Mouse (Mus musculus): ENCODE measurements around the gene Commd2.

Commd2 gene

DNA sequence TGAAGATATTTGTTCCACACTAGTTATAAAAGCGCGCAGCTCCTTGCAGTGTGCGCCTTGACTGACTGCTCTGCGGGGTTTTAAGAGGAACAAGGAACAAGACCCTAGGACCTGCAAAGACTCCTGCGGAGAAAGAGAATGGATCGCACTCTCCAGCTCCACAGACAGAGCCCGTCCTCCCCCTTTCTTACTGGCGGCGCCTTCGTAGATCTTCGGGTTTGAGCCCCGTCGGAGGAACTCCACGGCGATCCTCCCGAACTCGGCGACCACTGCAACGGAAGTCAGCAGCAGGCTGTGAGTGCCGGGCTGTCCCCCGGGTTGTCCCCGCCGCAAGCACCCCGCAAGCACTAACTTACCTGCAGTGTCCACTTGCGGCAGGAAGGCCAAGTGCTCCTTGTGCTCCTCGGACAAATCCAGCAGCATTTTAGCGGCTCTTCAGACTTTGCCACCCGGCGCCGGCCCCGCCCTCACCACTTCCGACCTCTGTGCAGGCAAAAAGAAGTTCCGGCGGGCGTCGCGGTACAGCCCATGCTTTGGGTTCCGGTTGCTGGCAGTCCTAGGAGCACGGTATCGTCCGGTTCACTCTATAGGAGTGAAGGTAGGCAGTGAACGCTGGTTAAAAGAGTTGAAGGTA, at the start of gene Commd2:
Commd2 (minus strand) TSS at position 485 of the 634 bp plus-strand sequence.
- peak; percentile 86 for DNase-seq

GRCm38 (mm10) chr3:57696779-57697178, 45.3 kb upstream of the Commd2 start:
- no peak for DNase-seq

- no peak for DNase-seq
Observed at GRCm38 (mm10) chr3:57696249-57696648, 44.7 kb upstream of the Commd2 start.

- no peak for DNase-seq
Observed at GRCm38 (mm10) chr3:57692719-57693118, 41.2 kb upstream of the Commd2 start, which contains the start of gene Ankub1. TSS of gene Ankub1 (minus strand) at chr3:57692799.

DNA sequence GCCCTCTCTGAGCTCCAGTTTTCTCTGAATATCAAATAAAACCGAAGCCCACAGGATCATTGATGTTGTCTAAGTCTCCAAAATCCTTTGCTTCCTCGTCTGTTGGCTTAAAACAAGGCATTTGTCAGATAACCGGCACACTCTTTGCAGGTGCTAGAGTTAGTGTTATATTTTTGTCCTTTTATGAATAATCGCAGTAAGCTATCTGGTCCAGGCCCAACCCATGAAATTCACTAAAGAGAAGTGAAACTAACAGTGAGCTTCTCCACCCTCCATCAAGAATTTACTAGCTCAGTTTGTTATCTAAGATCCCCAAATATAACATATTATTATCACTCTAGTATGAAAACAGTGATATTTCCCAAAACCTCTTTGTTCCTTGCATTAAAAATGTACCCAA, 40.3 kb upstream of the Commd2 start:
- no peak for DNase-seq

- DNase-seq, result no peak
Observed at GRCm38 (mm10) chr3:57677786-57678185, 26.3 kb upstream of the Commd2 start.

- DNase-seq, result no peak
Observed at GRCm38 (mm10) chr3:57674075-57674474, 22.6 kb upstream of the Commd2 start.

DNA sequence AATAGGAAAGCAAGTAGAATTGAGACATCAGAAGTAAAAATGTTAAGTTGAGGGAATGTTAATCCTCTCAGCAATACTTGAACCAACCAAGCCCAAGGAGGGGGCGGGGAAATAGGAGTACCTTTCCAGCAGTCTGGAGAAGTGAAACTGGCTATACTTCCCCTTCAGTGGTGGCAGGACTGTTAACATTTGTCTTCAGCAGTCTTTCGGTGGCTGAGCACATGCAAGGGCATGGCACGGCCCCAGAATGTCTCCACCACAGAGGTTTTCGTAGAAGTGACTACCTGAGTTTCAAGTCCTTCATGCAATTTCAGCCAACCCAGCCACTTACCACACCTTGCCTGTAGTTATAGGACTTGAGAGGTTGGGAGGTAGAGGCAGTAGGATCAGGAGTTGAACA, 22.1 kb upstream of the Commd2 start:
- DNase-seq, result no peak

DNA sequence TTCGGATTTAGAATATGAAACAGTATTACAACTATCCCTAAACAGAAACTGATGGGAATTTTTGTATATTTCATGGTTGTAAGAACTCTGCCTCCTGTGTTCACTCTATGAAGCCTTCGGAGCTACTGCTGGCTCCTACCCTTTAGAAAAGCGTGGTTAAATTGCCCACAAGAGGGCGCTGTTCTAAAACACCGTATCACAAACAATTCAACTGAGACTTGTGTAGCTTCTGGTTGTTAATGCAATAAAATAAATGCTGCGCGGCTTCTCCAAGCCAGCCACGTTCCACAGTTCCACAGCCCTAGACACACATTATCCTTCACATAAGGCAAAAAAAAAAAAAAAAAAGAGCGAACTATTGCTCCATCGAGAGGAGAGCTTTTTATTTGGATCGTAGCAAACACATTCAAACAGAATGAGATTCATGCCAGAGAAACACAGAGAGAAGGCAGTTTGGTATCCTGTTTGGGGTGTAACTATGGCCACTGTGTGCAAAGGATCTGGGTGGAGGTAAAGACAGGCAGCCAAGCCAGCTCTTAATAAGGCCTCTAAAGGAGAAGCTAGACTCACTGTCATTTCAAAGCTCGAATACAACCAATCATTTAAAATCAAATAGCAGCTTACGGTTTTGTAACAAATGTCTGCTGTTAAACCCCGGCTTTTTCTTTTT, 15.7 kb upstream of the Commd2 start:
- peak; percentile 53 for DNase-seq

DNA sequence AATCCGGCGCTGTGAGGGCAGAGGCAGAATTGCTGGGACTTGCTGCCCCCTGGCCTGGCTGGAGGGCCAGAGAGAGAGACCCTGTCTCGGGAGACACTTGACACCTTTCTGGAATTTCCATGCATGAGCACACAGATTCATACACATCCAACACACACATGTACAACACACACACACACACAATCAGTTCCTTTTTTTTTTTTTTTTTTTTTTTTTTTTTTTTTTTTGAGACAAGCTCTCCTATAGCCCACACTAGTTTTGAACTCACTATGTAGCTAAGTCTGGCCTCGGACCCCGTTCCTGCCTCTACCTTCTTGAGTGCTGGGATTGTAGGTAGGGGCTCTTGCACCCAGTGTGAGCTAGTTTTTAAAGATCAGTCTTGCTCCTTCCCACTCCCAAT, 14.4 kb upstream of the Commd2 start:
- no peak for DNase-seq

GRCm38 (mm10) chr3:57664682-57665081, 13.2 kb upstream of the Commd2 start:
- no peak for DNase-seq

DNA sequence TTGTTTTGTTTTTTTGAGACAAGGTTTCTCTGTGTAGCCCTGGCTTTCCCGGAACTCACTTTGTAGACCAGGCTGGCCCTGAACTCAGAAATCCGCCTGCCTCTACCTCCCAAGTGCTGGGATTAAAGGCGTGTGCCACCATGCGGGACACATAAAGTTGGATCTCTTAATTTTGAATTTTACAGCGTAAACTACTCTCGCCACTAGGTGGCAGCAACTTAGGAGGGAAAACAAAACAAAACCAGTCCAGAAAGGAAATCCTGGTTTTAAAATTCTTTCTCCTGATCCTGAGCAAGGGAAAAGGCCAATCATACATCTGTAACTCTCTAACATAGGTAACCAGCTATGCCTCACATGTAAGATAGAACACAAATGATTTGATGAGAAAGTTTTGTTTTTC, 12.2 kb upstream of the Commd2 start:
- DNase-seq, result no peak

DNA sequence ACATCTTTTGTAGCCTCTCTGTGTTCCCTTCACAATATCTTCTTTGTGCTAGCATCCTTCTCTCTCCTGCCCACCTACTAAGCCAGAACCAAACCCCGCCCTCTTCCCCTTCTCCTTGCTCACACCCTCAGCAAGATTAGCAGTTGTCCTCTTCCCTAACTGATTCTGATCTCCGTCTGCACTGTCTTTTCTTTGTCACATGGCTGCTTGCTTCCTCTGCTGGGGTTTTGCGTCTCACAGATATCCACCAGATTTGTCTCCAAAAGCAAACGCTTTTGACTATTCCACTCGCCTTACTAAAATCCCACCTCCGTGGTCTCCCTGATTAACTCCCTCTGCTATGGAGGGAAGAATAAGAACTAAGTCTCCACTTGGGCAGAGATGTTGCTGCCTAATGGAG, 7.1 kb upstream of the Commd2 start:
- DNase-seq, result no peak

DNA sequence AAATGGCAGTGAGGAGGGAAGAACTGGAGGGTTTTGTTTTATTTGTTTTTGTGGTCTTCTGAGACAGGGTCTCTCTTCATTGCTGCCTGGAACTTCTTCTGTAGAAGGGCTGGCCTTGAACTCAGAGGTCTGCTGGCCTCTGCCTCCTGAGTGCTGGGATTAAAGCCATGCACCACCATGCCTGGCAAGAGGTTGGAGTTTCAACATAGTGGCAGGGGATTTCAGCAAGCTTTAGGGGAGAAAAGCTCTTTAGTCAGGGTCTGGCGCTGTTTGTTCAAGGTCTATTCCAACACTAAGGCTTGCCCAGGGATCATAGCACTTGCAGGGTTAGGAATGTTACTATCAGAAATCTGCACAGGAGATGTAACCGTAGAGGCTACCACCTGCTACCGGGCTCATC, 2.1 kb upstream of the Commd2 start:
- DNase-seq, result no peak

DNA sequence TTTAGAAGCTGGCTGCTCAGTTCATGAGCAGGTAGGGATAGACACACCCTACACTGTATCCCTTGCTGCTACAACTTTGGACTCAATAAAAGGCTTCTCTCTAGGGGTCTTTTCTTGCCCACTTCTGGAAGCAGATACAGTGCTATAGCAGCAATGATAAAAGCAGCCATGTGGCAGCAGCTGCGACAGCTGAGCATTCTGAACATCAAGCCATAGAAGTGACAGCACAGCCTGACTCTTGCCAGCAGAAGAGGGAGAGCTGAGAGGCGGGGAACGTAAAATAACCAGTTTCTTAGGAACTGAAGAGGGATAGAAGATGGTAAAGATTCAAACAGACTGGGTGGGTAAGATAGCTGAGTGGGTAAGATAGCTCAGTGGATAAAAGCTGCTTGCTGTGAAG, 970 bp upstream of the Commd2 start:
- DNase-seq, result no peak

GRCm38 (mm10) chr3:57651865-57652259, 347 bp upstream of the Commd2 start:
- no peak for DNase-seq

- no peak for DNase-seq
Observed at GRCm38 (mm10) chr3:57643191-57643590, 8.3 kb downstream of the Commd2 start.

GRCm38 (mm10) chr3:57637596-57637995, 13.9 kb downstream of the Commd2 start:
- DNase-seq, result no peak

GRCm38 (mm10) chr3:57634763-57635487, 16.6 kb downstream of the Commd2 start:
- no peak for DNase-seq

GRCm38 (mm10) chr3:57626954-57627513, 24.5 kb downstream of the Commd2 start:
- DNase-seq, result no peak

DNA sequence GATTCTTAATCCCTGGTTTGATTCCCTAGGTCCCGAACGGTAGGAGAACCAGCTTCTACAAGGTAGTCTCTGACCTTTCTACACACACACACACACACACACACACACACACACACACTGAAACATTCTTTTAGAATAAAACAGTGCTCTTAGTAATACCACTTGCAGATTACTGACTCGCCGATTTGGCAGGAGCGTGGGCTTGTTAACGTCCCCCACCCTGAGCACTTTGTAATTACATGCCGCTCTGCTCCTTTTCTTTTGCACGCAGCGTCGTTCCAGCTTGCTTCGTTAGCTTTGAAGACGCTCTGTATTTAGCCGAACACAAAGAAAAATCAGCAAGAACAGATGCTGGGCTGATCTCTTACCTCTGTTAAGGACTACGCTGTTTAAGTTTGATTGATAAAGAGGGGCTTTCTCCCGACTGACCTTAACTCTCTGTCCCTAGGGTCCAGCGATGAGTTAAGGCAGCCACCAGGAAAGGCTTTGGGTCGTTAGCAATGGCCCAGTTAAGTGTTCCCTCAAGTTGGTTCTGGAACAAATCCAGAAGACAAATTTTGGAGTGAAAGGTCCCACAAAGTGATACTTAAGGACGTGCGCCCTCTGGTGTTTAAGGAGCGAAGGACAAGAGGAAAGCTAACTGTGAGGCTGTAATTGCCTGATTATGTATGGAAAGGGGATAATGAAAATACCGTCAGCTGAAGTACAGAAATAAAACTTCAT, 26.1 kb downstream of the Commd2 start:
- peak; percentile 6 for DNase-seq

DNA sequence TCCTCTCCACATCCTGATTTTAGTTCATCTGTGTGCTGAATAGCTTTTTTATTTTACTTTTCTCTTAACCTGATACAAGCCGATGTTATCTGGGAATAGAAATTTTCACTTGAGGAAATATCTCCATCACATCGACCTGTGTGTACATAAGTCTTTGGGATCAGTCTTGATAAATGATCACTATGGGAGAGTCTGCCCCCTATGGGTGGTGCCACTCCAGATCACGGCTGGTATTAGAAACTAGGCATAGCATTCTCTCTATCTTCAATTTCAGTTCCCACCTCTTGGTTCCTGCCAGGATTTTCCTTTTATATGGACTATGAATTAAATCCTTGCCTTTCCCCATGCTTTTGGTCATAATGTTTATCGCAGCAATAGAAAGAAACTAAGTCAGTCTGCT, 31.8 kb downstream of the Commd2 start:
- no peak for DNase-seq

GRCm38 (mm10) chr3:57615652-57616051, 35.9 kb downstream of the Commd2 start:
- DNase-seq, result no peak
